Mouse (Mus musculus) testis, adult 2 months (tissue): ENCODE results near the gene Xrcc6.

Experiments
- CTCF ChIP-seq: fragments of 200-500 bp; IDR thresholded peaks from 2 replicates; pipeline ENCODE4 v1.5.1; 2012; ENCODE audit warnings: low read depth, mild to moderate bottlenecking, inconsistent platforms, low read length, moderate library complexity; ENCODE audit not compliant: control insufficient read depth, insufficient read depth, insufficient replicate concordance
- POLR2A ChIP-seq: fragments of 200-500 bp; IDR thresholded peaks from 2 replicates; pipeline ENCODE4 v1.6.1; 2012; ENCODE audit warnings: low read depth, mild to moderate bottlenecking, inconsistent platforms, low read length, moderate library complexity; ENCODE audit not compliant: control insufficient read depth

DNA sequence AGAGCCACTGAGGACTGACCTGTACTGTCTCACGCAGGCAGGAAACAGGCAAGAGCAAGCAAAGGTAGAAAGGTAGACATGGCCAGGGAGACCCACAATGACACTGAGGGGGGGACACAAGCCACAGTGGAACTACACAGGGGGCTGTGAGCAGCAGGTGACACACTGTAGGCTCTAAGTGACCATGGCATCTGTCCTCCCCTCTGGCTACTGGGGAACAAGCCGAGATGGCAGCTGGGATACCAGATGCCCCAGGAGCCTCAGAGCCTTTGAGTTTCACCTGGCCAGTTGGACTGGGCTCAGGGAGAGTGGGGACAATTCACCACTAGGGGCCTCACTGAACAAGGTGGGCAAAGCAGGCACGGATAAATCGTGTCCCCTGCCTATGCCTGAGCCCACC, 35.3 kb upstream of the Xrcc6 start:
- TF ChIP-seq POLR2A (no peak), CTCF (no peak)
